Mouse (Mus musculus) hindbrain, postnatal 0 days (tissue): ENCODE results near the gene Cemip2. TPM values are rescaled to one million over a fixed set of nuclear protein-coding genes. Genes with fewer than 3 reads are reported as not detected.

Experiments
- ATAC-seq: fragments of 200-750 bp; cut with Nextera tagmentation; 2 replicates; pipeline ENCODE4 v1.8.0; 2017; ENCODE audit warnings: mild to moderate bottlenecking, moderate TSS enrichment, moderate library complexity
- DNase-seq: peaks from one replicate; pipeline ENCODE4 v3.0.0-alpha.2; 2015; ENCODE audit warnings: low spot score
- H3K27ac ChIP-seq: fragments of 300-500 bp; sonication (generic); 2 replicates; pipeline ENCODE4 v1.5.1; 2014; ENCODE audit warnings: mild to moderate bottlenecking
- H3K27me3 ChIP-seq: fragments of 300-500 bp; sonication (generic); 2 replicates; pipeline ENCODE4 v1.6.1; 2014; ENCODE audit warnings: low read length, mixed read lengths; ENCODE audit not compliant: insufficient read depth
- H3K36me3 ChIP-seq: fragments of 300-500 bp; sonication (generic); 2 replicates; pipeline ENCODE4 v1.6.1; 2014; ENCODE audit warnings: low read length, mixed read lengths; ENCODE audit not compliant: insufficient read depth
- H3K4me1 ChIP-seq: fragments of 300-500 bp; sonication (generic); 2 replicates; pipeline ENCODE4 v1.6.1; 2014; ENCODE audit warnings: antibody characterized with exemption, low read length, mixed read lengths; ENCODE audit not compliant: insufficient read depth
- H3K4me2 ChIP-seq: fragments of 300-500 bp; sonication (generic); 2 replicates; pipeline ENCODE4 v1.6.1; 2014; ENCODE audit warnings: low read depth, mild to moderate bottlenecking, low read length, moderate library complexity, mixed read lengths
- H3K4me3 ChIP-seq: fragments of 300-500 bp; sonication (generic); 2 replicates; pipeline ENCODE4 v1.5.1; 2014; ENCODE audit warnings: low read length
- H3K9ac ChIP-seq: fragments of 300-500 bp; sonication (generic); replicated peaks from 2 replicates; pipeline ENCODE4 v1.6.1; 2014; ENCODE audit warnings: mild to moderate bottlenecking, low read length, moderate library complexity, mixed read lengths
- H3K9me3 ChIP-seq: fragments of 300-500 bp; sonication (generic); 2 replicates; pipeline ENCODE4 v1.6.1; 2016; ENCODE audit warnings: low read length, mixed read lengths
- CTCF ChIP-seq: IDR thresholded peaks from 2 replicates; pipeline ENCODE4 v1.5.1; 2016; ENCODE audit warnings: antibody characterized with exemption, control low read depth, low read depth
- WGBS: fragments of 180-500 bp; shearing (Covaris S2); extraction: QIAGEN DNeasy Blood & Tissue Kit; methylation state at CpG from one replicate; pipeline ENCODE4 v1.1.7; 2014; 5-methylcytosine and 5-hydroxymethylcytosine counted together
- polyA plus RNA-seq: library from polyadenylated mRNA; unstranded; fragments of >200 nt; fragmentation: Nextera tagmentation; extraction: Ambion mirVana; gene quantifications from 2 replicates; pipeline ENCODE4 v1.2.1, GENCODE M21; 2015
- total RNA-seq: library from RNA; depleted of rRNA; stranded (reverse); fragments of >200 nt; gene quantifications from 2 replicates; pipeline ENCODE4 v1.2.3, GENCODE M21; 2014; rRNA removed

Cemip2 gene
- total RNA-seq (25.1 and 26.2 TPM in 2 replicates), polyA plus RNA-seq (11.7 TPM in 2 replicates)

DNA sequence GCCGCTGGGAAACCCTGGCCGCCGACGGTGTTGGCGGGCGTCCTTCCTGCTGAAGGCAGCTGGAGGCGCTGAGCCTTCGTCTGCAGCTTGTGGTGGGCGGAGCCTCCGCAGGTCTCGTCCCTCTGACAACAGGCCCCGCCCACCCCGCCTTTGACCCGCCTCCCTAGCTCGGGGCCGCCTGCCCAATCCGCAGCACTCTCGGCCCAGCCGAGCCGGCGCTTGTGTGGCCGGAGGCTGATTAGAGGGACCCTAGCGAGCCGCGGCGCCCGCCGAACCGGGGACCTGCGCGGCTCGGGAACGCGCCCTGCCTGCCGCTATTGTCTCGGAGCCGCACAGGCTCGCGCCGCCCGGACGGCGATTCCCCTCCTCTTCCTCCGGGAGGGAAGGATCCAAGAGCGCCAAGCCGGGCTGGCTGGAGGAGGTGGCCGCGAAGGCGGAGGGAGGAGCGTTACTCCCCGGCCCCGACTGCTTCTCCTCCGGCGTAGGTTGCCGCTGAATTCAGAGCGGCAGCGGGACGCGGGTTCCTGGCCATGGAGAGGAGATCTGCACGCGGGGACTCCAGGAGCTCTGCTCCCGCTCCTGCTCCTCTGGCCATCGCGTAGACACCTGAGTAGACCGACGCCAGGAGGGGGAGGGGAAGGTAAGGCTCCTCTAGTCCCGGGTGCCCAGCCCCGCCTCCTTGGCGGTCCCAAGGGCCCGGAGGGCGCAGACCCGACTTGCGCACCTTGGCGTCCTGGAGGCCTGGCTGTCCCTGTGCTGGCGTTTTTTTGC, at the start of gene Cemip2:
Gene Cemip2, plus strand, starts transcription at position 196 of the 771 bp plus-strand sequence.
- H3K4me3 ChIP-seq, result peak within 1 kb of the TSS; percentile 86
- H3K9ac ChIP-seq, result peak within 1 kb of the TSS; percentile 78
- peaks cover 27% of the 10 kb centered on the region for H3K4me1 ChIP-seq
- WGBS, result under 1% methylated on average over 67 of the region's 75 CpGs
- H3K4me2 ChIP-seq, result peak within 1 kb of the TSS; percentile 88
- H3K27ac ChIP-seq, result peak within 1 kb of the TSS; percentile 92
- H3K27me3 ChIP-seq, result no peaks in the 10 kb centered on the region
- DNase-seq (peak; percentile 97), ATAC-seq (peak; percentile 96)
- H3K9me3 ChIP-seq, result no peaks in the 10 kb centered on the region
- no peaks in the 10 kb centered on the region for H3K36me3 ChIP-seq
- peak; percentile 70 for TF ChIP-seq CTCF

DNA sequence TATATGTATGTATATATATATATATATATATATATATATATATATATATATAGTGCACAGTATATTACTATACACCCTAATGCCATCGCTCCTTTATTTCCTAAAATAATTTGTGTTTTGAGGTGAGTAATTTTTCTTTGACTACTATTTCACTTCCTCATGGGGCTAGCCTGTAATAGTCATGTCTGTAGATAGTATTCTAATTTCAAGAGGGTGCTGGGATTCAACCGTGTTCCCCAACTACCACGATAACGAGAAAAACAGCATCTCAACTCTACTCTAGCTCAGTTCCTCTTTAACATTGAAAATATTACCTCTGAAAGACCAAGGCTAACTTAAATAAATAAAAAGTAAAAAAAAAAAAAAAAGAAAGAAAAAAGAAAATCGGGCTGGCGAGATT, 49.8 kb upstream of the Cemip2 start:
- Histone ChIP-seq H3K9me3 (no peaks in the 10 kb centered on the region), H3K27ac (no peak overlapping the region), H3K4me2 (no peak overlapping the region), H3K9ac (no peak overlapping the region), H3K36me3 (no peaks in the 10 kb centered on the region), H3K27me3 (no peaks in the 10 kb centered on the region), H3K4me3 (no peak overlapping the region), H3K4me1 (no peaks in the 10 kb centered on the region)
- DNase-seq (no peak), ATAC-seq (no peak)
- no peak for TF ChIP-seq CTCF
- WGBS, result 95% methylated on average over 6 of the region's 6 CpGs

DNA sequence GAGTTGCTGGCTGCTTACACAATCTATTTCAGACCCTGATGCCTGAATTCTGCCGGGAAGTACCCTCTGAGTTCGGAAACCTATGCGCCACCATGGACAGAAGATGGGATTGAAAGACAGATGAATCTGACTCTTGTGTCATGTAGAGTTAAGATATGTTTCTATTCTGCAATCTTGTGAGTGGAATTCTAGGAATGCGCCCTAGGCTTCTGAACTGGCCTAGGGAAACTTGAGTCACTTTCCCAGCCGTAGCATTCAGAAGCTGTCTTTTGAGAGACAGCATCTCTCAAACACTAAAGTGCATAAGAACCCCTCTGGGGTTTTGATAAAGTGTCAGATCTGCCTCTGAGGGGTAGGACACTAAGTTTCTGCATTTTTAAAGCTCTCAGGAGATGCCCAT, 46.3 kb upstream of the Cemip2 start:
- no peaks in the 10 kb centered on the region for H3K4me1 ChIP-seq
- H3K9me3 ChIP-seq, result no peaks in the 10 kb centered on the region
- H3K9ac ChIP-seq, result no peak overlapping the region
- H3K27ac ChIP-seq, result no peak overlapping the region
- no peaks in the 10 kb centered on the region for H3K36me3 ChIP-seq
- 90% methylated on average over 5 of the region's 5 CpGs for WGBS
- DNase-seq, result no peak
- no peak overlapping the region for H3K4me3 ChIP-seq
- H3K4me2 ChIP-seq, result no peak overlapping the region
- TF ChIP-seq CTCF, result no peak
- ATAC-seq, result no peak
- no peaks in the 10 kb centered on the region for H3K27me3 ChIP-seq

DNA sequence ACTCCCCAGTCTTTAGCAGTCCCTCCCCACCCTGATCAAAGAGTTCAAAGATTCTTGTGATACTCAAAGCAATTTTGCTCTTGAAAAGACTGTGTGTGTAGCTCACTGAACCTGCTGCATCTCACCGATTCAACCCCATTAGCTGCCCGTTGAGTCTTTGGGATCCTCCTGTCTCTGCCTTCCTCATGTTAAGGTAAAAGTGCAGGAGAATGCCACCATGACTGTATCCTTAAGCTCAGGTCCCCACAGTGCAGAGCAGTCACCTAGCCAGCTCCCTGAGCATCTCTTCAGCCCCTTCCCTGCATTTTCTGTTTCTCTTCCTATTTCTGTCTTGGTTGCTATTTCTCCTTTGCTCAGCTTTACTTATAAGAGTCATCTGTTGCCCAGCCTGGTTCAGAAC, 45.0 kb upstream of the Cemip2 start:
- Histone ChIP-seq H3K9me3 (no peaks in the 10 kb centered on the region), H3K27ac (no peak overlapping the region), H3K9ac (no peak overlapping the region), H3K36me3 (no peaks in the 10 kb centered on the region), H3K27me3 (no peaks in the 10 kb centered on the region), H3K4me2 (no peak overlapping the region), H3K4me3 (no peak overlapping the region), H3K4me1 (no peaks in the 10 kb centered on the region; the same call in 1 of the 2 replicates)
- DNase-seq (no peak), ATAC-seq (no peak)
- no peak for TF ChIP-seq CTCF
- WGBS, result 96% methylated on average over 2 of the region's 2 CpGs

DNA sequence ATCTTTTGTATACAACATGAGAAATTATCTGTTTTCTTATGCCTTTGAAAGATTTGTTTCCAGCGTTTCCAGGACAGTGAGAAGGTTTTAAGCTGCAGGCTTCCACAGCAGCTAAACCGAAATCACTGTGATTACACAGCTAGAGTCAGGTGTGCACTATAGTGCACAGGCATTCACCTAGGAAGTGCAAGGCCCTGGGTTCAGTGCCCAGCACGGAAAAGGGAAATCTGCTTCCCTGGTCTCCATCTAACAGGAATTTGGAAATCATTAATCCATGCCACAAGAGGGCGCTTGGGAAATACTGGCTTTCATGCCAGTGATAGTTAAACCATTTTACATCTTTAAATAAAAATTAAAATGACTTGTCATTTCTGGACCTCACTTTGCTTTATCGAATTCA, 44.0 kb upstream of the Cemip2 start:
- H3K36me3 ChIP-seq, result no peaks in the 10 kb centered on the region
- H3K9me3 ChIP-seq, result no peaks in the 10 kb centered on the region
- H3K9ac ChIP-seq, result no peak overlapping the region
- H3K4me3 ChIP-seq, result no peak overlapping the region
- H3K27ac ChIP-seq, result no peak overlapping the region
- peak; percentile 72 for TF ChIP-seq CTCF
- no peaks in the 10 kb centered on the region for H3K27me3 ChIP-seq
- WGBS, result 35% methylated on average over 5 of the region's 5 CpGs
- H3K4me1 ChIP-seq, result peaks cover 3% of the 10 kb centered on the region; the same call in 1 of the 2 replicates
- H3K4me2 ChIP-seq, result no peak overlapping the region
- ATAC-seq, result no peak
- DNase-seq, result peak; percentile 75

DNA sequence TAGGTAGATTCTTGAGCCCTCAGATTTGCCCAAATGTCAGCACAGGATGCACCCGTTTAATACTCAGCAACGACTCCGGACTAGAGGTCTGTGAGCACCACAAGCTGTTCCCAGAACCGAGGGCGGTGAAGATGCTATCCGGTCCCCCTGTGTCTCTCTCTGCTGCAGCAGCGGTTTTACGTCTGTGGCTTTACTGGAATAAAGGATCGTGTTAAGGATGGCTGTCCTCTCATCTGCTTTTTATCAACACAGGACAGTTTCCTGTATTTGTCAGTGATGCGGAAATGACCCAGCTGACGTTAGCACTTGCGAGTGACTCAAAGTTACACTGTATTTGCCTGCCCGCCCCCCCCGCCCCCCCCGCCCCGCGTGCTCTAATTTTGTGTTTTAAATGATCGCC, 40.7 kb upstream of the Cemip2 start:
- DNase-seq (no peak), ATAC-seq (no peak)
- Histone ChIP-seq H3K27ac (peak overlapping the region; percentile 54; the same call in 1 of the 2 replicates), H3K4me2 (peak overlapping the region; percentile 34), H3K4me1 (peaks cover 3% of the 10 kb centered on the region; the same call in 1 of the 2 replicates), H3K27me3 (no peaks in the 10 kb centered on the region), H3K36me3 (no peaks in the 10 kb centered on the region), H3K4me3 (no peak overlapping the region), H3K9me3 (no peaks in the 10 kb centered on the region), H3K9ac (no peak overlapping the region)
- no peak for TF ChIP-seq CTCF
- WGBS, result 66% methylated on average over 18 of the region's 18 CpGs
